Mouse (Mus musculus) spleen, adult 2 months (tissue): Measurements from ENCODE around the gene Ctrb1. TPM values are rescaled to one million over a fixed set of nuclear protein-coding genes. Genes with fewer than 3 reads are reported as not detected.

Source experiments
- DNase-seq, 2 experiments: peaks; one replicate each; pipeline versions ENCODE4 v3.0.0 to v3.0.0-alpha.2; 2012 to 2021; ENCODE audit warnings: low spot score in 2 of 2, low read depth in 1 of 2
- H3K27ac ChIP-seq: fragments of 200-500 bp; 2 replicates; pipeline ENCODE4 v1.5.1; 2012; ENCODE audit warnings: low read length, inconsistent platforms; ENCODE audit not compliant: insufficient read depth
- H3K27me3 ChIP-seq: fragments of 200-500 bp; 2 replicates; pipeline ENCODE4 v1.6.1; 2012; ENCODE audit warnings: mild to moderate bottlenecking, moderate library complexity, low read length, inconsistent platforms; ENCODE audit not compliant: control insufficient read depth, insufficient read depth
- H3K36me3 ChIP-seq: fragments of 200-500 bp; 2 replicates; pipeline ENCODE4 v1.6.1; 2012; ENCODE audit warnings: mild to moderate bottlenecking, low read length, inconsistent platforms; ENCODE audit not compliant: control insufficient read depth, insufficient read depth
- H3K4me1 ChIP-seq: fragments of 200-500 bp; 2 replicates; pipeline ENCODE4 v1.6.1; 2011; ENCODE audit warnings: inconsistent platforms; ENCODE audit not compliant: control insufficient read depth, insufficient read depth, insufficient read length
- H3K4me3 ChIP-seq: fragments of 200-500 bp; 2 replicates; pipeline ENCODE4 v1.5.1; 2011; ENCODE audit warnings: mild to moderate bottlenecking, inconsistent platforms; ENCODE audit not compliant: insufficient read depth, insufficient read length; ENCODE audit errors: extremely low read depth
- CTCF ChIP-seq: fragments of 200-500 bp; IDR thresholded peaks from 2 replicates; pipeline ENCODE4 v1.5.1; 2011; ENCODE audit warnings: mild to moderate bottlenecking, inconsistent platforms; ENCODE audit not compliant: insufficient read depth, insufficient read length, insufficient replicate concordance; ENCODE audit errors: extremely low read depth
- POLR2A ChIP-seq: fragments of 200-500 bp; IDR thresholded peaks from 2 replicates; pipeline ENCODE4 v1.6.1; 2011; ENCODE audit warnings: low read depth, low read length, inconsistent platforms
- WGBS: fragments of 180-500 bp; shearing (Covaris S2); methylation state at CpG from one replicate; pipeline ENCODE4 v1.1.7; 2018; 5-methylcytosine and 5-hydroxymethylcytosine counted together
- polyA plus RNA-seq: library from polyadenylated mRNA; depleted of rRNA; stranded (reverse); fragments of >200 nt; gene quantifications from 2 replicates; pipeline ENCODE4 v1.2.3, GENCODE M21; 2012

Gene Ctrb1
- polyA plus RNA-seq, 1 experiment: 23,675 TPM

DNA sequence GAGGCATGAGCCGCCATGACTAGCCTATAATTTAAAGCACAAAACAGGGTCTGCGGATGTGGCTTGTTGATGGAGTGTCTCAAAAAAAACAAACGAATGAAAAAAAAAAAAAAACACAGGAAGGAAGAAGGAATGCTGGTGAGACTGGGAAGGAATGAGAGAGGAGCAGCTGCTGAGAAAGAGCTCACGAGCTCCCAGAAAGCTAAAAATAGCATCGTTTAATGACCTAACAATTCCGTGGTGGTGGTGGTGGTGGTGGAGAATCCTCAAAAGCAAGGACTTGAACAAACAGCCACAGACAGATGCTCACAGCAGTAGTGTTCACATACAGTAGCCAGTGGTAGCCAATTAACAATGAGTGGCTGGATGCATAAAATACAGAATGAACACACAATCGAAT, 4.6 kb upstream of the Ctrb1 start:
- DNase-seq: no peak
- no peaks in the 10 kb centered on the region for H3K36me3 ChIP-seq
- H3K27ac ChIP-seq: no peak overlapping the region
- no peak overlapping the region for H3K4me3 ChIP-seq
- no peaks in the 10 kb centered on the region for H3K4me1 ChIP-seq
- H3K27me3 ChIP-seq: no peaks in the 10 kb centered on the region
- WGBS: 46% methylated on average over 7 of the region's 7 CpGs
- TF ChIP-seq POLR2A: no peak
- no peak for TF ChIP-seq CTCF

DNA sequence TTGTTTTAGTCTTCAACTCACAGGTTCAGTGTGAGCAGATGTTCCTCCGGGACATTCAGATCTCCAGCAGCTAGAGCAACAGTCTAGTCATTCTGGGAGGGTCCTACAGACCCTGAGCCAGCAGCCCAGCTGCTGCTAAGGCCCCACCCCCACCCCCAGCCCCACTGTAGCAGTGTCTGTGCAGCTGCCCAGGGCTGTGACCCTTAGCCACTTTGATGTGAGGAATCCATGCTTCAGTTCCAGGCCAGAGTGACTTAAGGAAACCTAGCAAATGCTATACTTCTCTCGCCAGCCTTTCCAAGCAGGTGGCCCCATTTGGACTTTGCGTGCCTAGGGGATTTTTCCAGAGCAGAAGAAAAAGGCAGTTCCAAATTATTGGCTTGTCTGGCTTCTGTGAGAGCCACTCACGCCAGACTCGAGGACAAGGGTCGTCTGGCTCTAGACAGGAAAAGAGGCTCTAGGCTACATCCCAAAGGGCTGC, 2.5 kb upstream of the Ctrb1 start:
- no peak for TF ChIP-seq POLR2A
- TF ChIP-seq CTCF: no peak
- Histone ChIP-seq H3K27ac (no peak overlapping the region), H3K27me3 (no peaks in the 10 kb centered on the region), H3K36me3 (no peaks in the 10 kb centered on the region), H3K4me1 (no peaks in the 10 kb centered on the region), H3K4me3 (no peak overlapping the region)
- 76% methylated on average over 6 of the region's 6 CpGs for WGBS
- DNase-seq: no peak

DNA sequence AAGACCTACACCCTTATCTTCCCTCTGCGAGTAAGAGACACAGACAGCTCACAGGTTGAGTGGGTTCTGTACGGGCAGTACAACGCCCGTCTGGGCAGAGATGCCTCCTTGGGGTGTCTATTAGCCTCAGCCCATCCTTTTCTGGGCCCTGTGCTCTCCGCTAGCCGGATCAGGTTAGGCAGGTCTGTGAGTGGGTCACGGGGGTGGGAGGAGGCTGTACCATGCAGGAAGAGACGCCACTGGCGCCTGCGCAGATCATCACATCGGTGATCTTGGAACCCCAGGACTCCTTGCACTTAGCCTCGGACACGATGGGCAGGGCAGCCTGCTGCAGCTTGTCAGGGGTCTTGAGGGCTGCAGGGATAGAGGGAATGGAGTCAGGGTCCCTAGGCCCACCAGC, 3.9 kb downstream of the Ctrb1 start:
- TF ChIP-seq POLR2A (no peak), CTCF (no peak)
- Histone ChIP-seq H3K4me1 (no peaks in the 10 kb centered on the region), H3K4me3 (no peak overlapping the region), H3K27me3 (0 out of 2 replicates have a peak, but pooled peaks cover 2% of the 10 kb centered on the region), H3K36me3 (no peaks in the 10 kb centered on the region), H3K27ac (no peak overlapping the region)
- DNase-seq: no peak
- 87% methylated on average over 13 of the region's 13 CpGs for WGBS

DNA sequence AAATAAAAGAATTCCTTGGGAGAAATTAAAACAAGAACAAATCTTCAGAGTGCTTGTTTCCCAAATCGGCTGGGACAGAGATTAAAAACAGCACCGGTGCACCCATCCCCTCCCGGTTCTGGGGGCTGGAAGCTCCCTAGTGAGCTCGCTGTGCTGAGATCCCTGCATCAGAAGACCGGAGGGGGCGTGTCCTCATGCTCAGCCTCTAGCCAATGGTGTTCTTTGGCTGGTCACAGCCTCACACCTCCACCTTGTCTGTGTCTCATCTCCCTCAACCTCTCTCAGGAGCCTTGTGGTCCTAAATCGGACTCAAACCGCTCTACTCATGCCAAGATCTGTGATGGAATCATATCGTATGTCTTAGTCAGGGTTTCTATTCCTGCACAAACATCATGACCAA, 8.3 kb downstream of the Ctrb1 start:
- 32% methylated on average over 9 of the region's 9 CpGs for WGBS
- no peak overlapping the region for H3K27ac ChIP-seq
- no peak for DNase-seq
- H3K36me3 ChIP-seq: no peaks in the 10 kb centered on the region
- H3K27me3 ChIP-seq: 0 out of 2 replicates have a peak, but pooled peaks cover 3% of the 10 kb centered on the region
- H3K4me1 ChIP-seq: no peaks in the 10 kb centered on the region
- TF ChIP-seq POLR2A: no peak
- no peak for TF ChIP-seq CTCF
- H3K4me3 ChIP-seq: no peak overlapping the region

DNA sequence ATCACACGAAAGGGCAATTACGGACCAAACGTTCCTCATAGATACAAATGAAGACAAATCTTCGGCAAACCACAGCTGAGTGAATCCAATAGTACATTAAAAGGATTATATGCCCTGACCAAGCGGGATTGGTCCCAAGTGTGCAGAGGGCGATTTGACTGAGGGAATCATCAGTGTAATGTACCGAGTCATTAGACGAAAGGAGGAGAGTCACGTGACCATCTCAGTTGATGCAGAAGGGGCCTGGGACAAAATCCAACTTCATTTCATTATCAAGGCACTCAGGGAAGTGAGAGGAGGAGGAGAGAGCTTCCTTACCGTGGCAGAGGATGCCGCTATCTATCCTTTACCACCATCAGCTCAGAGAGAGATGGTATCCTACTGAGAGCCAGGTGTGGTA, 9.7 kb downstream of the Ctrb1 start:
- TF ChIP-seq POLR2A (no peak), CTCF (no peak)
- 0 out of 2 replicates have a peak, but pooled peaks cover 3% of the 10 kb centered on the region for H3K27me3 ChIP-seq
- H3K27ac ChIP-seq: no peak overlapping the region
- no peak overlapping the region for H3K4me3 ChIP-seq
- DNase-seq: no peak
- WGBS: 79% methylated on average over 11 of the region's 11 CpGs
- no peaks in the 10 kb centered on the region for H3K4me1 ChIP-seq
- H3K36me3 ChIP-seq: no peaks in the 10 kb centered on the region

DNA sequence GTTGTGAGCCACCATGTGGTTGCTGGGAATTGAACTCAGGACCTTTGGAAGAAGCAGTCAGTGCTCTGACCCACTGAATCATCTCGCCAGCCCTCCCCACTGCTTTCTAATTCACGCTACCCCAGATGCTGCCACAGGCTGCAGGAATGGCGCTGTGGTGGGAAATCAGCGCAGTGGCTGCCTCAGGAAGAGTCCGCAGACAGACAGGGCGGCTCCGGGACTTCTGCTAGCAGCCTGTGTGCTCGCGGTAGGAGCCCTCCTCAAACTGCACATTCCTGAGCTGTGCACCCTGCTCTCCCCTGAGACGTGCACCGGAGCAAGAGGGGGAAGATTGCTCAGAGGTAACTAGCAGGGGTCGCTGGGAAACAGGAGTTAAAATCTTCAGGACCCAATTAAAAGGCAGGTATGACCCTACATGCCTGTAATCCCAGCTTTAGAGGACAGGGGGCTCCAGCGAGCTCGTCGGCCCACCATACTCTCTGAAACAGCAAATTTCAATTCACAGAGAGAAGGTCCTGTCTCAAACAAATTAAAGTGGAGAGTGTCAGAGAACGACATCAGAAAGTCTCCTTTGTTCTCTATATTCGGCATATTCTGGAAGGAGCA, 10.3 kb downstream of the Ctrb1 start:
- H3K27ac ChIP-seq: no peak overlapping the region
- no peak overlapping the region for H3K4me3 ChIP-seq
- DNase-seq: no peak
- 0 out of 2 replicates have a peak, but pooled peaks cover 3% of the 10 kb centered on the region for H3K27me3 ChIP-seq
- 51% methylated on average over 17 of the region's 17 CpGs for WGBS
- no peaks in the 10 kb centered on the region for H3K4me1 ChIP-seq
- no peaks in the 10 kb centered on the region for H3K36me3 ChIP-seq
- no peak for TF ChIP-seq POLR2A
- TF ChIP-seq CTCF: no peak

DNA sequence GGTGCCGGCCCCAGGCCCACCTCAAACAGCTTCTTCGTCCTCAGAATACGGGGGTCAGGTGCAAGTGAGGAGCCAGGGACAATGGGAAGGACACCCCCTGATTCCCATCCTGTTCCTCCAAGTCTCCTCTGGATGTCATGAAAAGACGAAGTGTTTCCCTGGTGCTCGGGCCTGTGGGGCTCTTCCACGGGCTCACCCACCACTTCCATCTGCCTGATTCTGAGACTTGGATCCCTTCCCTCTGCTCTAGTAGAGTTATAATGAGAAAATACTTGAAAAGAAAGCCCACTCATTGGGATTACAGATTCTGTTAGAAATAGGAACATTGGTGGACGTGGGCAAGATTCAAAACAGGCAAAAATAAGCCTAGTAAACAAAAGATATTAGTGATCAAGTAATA, 12.0 kb downstream of the Ctrb1 start:
- WGBS: 78% methylated on average over 7 of the region's 7 CpGs
- no peak for TF ChIP-seq CTCF
- no peak for TF ChIP-seq POLR2A

More for the DNA sequence above, 12.0 kb downstream of the Ctrb1 start:
- Histone ChIP-seq H3K36me3 (no peaks in the 10 kb centered on the region), H3K27ac (no peak overlapping the region), H3K4me1 (no peaks in the 10 kb centered on the region), H3K4me3 (no peak overlapping the region), H3K27me3 (0 out of 2 replicates have a peak, but pooled peaks cover 2% of the 10 kb centered on the region)
- no peak for DNase-seq
